Mouse (Mus musculus): ENCODE data around the gene Fam173a.

Gene Fam173a

DNA sequence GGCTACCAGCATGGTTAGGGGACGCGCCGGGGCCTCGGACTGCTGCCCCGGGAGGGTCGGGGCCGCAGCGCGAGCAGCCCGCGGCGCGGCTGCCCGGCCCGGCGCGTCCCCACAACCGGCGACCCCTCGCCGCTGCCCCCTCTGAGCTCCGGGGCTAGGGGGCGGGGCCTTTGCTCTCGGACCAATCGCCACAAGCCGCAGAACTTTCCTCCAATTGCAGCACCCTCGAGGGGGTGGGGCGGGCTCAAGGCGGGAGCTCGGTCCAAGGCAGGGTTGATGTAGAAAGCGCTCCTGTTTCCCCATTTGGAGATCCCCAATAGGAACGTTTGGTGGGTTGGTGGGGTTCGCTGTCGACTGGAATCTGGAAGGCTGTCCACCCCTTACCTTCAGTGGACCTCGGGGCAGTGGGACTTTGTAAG is 4.3 kb upstream of the Fam173a start, which contains the start of gene Metrn:
Gene Metrn (minus strand): TSS at position 186 of the 419 bp plus-strand sequence.
- peak; percentile 75 for DNase-seq (ENCODE audit: low spot score)

DNA sequence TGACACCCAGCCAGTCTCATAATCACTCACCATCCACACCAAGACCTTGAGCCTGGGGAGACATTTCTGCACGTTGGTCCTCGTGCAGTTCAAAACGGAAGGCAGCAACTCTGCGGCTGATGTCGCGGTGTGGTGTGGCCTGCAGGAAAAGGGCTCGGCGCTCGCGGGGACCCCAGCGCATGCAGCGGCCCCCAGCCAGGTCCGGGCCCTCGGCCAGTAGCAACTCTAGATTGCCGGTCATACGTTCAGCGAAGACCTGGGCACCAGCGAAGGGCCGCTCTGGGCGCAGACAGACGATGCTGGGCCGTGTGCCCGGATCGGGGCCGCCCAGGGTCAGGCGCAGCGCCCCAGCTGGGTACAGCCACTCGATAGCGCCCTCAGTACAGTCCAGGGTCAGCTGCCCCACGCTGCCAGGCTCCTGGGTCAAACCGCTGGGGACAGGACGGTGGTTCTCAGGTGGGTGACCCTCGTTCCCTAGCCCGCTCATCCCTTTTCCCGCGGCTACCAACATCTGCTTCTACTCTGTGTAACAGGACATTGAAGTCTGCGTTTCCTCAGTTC is 3.6 kb upstream of the Fam173a start:
- no peak for DNase-seq (ENCODE audit: low spot score)

DNA sequence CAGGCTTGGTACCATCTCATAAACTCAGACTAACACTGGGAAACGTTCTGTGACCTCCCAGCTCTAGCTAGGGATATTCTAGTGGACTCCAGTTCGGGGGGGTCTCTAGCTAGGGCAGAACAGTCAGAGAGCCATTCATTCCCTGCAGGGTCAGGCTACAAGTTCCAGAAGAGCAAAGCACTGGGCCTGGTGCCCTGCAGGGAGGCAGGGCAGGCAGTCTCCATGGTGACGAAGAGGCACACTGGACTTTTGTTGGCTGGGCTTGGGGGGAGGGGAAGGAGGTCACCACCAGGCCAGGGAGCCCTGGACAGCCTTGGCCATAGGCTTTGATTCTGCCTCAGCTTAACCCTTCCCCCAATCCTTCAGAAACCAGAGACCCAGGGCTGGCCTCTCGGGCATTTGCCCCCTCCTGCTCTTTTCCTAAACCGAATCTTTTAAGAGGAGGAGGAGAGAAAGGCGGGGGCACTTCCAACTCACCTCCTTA is 3.0 kb upstream of the Fam173a start, which contains the start of gene AC134908.4:
Gene AC134908.4 (minus strand): TSS at position 51 of the 484 bp plus-strand sequence.
- DNase-seq (ENCODE audit: low spot score) = no peak

DNA sequence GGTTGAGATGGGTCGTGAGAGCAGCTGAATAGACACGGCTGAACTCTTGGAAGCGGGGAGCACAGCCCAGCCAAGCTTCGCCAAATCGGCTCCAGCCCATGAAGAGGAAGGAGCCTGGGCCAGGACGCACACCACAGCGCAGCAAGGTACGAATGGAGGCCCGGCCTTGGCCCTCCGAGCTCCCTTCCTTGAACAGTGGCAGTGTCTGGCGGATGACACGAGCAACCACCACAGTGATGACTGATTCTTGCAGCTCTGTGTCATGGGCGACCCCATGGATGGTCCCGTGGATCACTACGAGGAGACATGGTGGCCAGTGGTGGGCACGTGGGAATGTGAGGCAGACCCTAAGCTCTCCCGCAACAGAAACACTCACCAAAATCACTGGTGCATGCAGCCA is 2.3 kb upstream of the Fam173a start:
- DNase-seq (ENCODE audit: low spot score) = no peak

DNA sequence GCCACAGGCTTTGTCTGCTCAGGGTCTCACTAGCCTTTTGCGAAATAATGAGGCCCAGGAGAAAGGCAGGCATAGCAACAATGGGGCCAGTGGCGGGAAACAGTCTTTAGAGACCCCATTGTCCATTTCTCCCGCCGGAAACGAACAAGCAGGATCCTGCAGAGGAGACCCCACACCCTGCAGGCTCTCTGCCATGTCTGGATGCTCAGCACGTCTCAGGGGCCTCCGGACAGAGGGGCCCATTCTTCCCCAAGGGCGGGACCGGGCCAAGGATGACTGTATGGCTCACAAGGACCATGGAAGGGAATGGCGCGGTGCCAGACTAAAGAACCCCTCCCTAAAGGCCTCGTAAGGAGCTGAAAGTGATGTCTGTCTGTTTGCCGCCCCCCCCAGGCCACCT is 1.5 kb upstream of the Fam173a start:
- no peak for DNase-seq (ENCODE audit: low spot score)

DNA sequence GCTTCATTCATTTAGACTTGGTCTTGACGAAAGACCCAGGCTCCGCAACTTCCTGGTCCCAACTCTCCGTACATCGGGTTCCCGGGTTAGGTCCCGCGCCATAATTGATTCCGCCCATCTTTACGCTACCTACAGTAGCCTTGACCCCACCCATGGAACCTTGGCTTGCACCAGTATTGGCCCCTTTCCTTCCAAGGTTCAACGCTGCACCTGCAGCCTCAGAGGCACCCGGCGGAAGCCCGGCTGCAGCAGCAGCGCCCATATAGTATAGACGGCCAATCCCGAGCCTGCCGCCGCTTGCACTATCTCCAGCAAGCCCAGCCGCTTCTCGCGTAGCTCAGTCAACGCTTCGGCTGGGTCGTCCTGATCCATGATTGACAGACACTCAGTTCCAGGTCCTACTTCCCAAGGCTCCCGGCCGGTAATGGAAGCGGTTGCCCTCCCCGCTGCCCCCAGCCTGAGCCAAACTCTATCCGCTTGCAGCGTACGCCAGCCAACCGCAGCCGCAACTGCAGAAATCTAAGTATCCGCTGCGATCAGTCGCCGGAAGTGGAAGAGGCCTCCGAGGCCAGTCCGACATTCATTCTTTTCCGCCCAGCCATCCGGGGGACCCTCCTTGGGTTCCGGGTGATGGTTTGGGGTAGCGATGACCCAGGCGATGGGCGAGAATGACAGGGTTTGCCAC is 716 bp downstream of the Fam173a start:
- peak; percentile 78 for DNase-seq (ENCODE audit: low spot score)

DNA sequence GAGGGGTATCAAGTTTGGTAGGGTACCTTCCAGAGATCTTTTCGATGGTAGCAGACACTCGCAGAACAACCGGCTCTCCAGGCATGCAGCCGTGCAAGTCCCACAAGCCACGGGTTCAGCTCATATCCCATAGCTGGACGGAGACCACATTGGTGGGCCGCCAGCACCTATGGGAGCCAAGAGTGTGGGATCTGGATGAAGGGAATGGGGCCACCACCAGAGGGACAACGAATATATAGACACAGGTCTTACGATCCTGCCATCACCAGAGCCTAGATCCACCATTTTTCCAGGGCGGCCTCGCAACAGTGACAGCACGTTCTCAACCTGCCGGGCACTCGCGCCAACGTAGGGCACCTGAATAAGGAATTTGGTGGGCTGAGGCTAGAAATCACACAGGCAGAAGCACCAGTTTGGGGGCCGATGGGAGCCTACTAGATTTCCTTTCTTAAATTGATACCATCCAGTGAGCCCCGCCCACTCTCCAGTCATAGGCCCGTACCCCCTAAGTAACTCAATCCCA is 1.3 kb downstream of the Fam173a start:
- no peak for DNase-seq (ENCODE audit: low spot score)

DNA sequence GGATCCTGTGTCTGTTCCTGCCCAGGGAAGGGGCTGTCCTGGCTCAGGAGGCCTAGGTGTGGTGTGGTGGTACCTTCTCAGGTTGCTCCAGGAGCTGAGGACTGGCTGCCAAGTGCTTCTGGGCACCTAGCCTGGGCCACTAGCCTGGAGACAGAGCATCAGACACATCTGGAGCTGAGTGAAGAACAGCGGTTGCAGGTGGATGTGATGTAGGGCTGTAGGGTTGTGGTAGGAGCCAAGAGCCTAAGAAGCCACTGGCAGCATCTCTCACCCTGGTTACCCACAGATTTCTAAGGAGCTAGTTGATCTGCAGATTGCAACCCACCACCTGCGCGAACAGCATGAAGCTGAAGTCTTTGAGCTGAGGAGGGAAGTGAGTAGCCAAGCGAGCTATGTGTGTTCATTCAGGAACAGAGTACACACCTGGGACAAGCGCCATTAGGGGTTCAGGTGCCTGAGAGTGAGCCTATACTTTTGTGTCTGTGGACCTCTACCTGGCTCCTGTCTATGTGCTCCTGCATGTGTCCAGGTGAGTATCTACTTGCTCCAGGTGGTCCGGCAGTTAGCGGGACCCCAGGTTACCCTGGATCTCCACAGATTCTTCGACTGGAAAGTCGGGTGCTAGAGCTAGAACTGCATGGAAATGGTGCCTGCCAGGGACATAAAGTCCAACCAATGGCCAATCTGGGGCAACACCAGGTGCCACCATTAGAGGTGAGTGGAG is 5.8 kb downstream of the Fam173a start:
- no peak for DNase-seq (ENCODE audit: low spot score)

DNA sequence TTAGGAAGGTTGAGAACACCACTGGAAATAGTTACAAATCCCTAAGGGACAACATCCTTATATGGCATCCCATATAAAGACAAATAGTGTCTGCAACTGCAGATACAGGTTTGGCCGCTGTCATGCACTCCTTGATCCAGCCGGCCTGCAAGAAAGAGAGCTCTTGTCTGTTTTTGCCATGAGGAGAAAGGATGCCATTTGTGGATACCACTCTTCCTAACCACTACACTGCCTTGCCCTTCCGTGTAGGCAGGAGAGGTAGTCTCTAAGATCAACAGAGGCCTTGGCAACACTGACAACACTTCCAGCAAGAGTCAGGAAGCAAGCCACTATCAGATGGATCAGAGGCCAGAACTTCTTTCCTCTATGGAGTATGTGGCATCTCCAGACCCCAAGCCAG is 6.4 kb downstream of the Fam173a start, which contains the start of gene Ccdc78:
Gene Ccdc78 (plus strand): TSS at position 301 of the 400 bp plus-strand sequence.
- no peak for DNase-seq (ENCODE audit: low spot score)

DNA sequence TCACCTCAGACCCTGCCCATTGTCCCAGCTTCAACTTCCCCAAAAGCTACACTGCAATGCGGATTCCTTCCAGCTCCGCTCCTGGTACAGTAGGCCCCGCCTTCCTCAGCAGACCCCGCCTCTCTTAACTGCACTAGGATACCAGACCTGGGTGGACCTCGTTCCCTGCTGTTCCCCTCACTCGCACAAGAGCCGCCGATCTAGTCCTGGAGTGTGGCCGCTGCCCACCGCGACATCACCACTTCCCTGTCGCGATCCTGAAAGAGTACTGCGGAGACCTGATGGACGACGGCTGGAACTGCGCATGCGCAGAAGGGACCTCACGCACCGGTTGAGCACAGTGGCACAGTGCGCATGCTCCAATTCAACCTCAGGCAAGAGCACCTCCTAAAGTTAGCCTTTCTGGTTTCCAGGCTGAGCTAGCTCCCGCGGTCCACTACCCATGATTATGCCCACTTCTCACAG is 7.4 kb downstream of the Fam173a start, which contains the start of gene Haghl:
Gene Haghl (minus strand): TSS at position 393 of the 465 bp plus-strand sequence.
- peak; percentile 91 for DNase-seq (ENCODE audit: low spot score)

DNA sequence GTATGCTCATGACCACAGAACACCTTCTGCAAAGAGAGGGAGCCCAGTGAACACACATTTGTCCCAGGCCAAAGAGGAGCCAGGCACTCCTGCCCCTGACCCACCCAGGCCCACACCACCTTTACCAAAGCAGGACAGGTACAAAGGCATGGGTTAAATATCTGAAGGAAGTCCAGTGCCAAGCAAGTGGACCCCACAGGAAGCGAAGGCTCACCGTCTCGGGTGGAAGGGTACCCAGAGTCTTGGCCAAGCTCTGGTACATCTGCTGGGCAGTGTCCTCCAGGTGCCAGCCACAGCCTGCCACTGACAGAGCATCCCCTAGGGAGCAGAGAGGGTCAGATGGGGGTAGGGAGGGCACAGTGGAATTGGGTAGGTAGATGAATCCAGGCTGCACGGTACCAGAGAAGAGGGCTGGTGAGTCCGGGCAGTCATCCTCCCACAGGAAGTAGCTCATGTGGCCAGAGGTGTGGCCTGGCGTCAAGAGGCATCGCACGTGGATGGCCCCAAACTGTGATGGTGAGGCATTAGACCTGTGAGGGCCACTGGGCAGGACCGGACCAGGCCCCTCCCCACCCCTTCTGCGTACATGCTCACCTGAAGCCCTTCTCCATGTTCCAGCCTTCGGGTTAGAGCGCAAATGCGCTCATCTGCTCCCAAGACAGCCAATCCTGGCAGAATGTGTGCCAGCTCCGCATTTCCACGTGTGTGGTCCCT is 8.7 kb downstream of the Fam173a start:
- no peak for DNase-seq (ENCODE audit: low spot score)

DNA sequence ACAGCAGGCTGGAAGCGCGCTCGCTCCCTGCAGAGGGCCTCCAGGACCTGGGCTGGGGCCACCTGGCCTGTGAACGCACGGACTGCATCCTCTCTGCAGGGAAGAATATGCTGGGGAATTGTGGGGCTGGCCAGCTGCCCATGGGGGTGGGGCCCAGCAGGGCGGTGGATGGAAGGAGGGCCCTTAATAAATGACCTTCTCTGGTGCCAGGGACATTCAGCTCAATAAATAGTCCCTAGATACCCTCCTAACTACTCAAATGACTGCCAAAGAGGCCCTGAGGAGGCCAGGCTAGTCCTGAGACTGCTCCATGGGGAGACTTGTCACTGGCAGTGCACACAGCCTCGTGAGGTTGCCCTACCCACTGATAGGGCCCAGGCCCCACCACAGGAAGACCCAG is 9.6 kb downstream of the Fam173a start:
- no peak for DNase-seq (ENCODE audit: low spot score)

DNA sequence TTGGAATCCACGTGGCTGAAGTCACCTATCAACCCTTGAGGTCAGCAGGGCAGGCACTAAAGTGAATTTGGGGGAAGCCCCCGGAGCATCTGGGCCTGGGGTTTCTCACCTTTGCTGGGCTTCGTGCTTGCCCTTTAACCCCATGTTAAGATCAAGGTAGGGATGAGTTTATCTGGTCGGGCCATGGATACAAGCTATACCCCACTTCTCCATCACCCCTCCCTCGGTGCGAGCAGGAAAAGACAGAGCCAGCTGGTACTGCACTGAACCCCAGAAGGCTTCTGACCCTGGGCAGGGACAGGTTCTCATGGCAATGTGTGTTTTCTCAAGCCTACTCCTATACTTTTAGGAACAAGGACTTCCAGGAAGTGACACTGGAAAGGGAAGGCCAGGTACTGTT is 11.4 kb downstream of the Fam173a start:
- no peak for DNase-seq (ENCODE audit: low spot score)

DNA sequence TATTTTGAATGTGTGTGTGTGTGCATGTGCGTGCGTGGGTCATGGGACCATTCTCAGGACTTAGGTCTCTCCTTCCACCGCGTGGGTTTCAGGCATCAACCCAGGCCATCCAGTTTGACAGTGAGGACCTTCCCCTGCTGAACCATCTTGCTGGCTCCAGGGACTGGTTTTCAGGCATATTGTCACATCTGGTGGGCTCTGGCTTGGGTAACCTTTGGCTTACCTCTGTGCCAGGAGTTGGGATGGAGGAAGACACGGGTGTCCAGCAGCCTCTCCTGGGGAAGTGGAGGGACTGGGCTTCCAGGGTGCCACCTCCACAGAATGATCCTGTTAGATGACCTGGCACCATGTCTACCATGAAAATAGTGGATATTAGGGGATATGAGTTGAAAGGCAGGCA is 14.8 kb downstream of the Fam173a start:
- no peak for DNase-seq (ENCODE audit: low spot score)

DNA sequence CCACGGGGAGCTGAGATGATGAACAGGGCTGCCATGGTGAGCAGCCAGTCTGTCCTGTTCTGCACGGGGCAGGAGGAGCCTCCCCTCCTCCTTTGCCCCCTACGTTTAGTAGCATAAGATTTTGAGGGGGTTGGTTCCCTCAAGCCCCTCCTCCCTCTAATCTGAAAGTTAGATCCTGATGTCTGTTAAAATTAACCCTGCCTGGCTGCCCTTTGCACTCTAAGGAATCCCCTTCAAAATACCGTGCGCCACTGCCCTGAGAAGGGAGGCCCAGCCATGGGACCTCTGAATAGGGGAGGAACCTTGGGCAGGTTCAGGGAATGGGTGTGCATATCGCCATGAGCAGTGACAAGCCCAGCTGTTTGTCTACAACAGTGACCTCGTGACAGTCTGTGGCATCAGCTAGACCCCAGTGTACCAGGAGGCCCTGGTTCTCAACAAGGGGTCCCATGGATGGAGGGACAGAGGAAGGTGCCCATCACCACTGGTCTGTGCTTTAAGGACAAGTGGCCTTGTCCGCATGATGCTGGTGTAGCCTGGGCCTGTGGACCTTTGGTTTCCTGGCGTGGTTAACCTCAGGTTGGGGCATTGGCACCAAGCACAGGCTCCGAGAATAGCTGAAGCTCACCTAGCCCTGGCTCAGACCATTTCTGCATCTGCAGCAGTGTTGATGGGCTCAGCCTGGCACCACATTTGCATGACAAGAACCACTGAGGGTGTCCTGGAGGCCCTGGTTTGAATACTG is 17.2 kb downstream of the Fam173a start:
- DNase-seq (ENCODE audit: low spot score) = no peak

DNA sequence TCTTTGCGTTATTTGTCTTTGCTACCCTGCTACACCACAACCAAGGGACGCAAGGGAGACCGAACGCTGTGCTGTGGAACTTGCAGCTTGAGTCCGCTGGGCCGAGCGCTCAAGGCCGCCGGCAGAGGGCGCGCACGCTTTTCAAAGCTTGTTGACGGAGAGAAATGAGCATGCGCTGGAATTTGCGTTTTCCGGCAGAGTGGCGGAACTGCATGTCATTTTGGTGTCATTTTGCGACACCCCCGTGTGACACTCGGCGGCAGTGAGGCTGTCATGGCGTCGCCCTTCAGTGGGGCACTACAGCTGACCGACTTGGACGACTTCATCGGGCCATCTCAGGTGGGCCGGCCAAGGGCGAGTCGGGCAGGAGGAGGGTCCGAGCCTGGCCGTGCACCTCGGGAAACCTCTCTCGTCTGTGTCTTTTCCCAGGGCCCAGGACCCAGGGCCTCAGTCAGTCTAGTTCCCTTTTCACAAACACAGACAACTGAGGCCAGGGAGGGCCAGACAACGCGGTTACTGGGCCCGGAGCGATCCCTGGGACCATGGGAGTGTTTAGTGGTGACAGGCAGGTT is 19.1 kb downstream of the Fam173a start, which contains the start of gene Narfl:
Gene Narfl (plus strand): TSS at position 228 of the 572 bp plus-strand sequence.
- DNase-seq (ENCODE audit: low spot score) = peak; percentile 94

DNA sequence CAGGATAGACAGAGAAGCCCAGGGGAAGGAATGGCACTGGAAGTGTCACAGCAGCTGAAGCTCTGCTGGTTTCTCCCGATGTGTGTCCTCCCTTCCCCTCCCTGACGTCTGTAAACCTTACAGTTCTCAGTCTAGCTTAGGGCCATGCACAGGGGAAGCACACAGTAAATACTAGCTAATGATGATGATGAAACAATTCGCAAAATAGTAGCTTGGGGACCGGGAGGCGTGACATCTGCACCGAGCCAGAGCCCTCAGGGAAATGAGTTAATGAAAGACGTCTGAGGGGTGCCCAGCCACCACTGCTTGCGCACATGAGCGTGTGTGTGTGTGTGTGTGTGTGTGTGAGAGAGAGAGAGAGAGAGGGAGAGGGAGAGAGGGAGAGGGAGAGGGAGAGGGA is 23.4 kb downstream of the Fam173a start:
- no peak for DNase-seq (ENCODE audit: low spot score)

DNA sequence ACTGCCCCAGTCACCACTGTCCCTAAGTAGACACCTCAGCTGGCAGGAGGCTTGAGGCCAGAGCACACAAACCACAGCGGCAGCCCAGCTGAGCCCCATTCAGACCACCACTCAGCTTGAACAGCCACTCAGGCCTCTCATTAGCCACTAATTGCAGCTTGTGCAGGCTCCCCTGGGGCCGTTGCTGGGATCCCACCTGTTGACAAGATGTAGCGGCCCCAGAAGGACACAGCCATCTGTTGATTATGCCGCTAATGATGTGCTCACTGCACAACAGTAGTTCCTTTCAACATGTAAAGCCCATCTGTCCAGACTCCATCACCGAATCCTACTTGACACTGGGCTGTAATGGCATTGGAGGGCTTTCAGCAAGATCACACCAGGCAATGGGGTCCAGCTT is 26.8 kb downstream of the Fam173a start:
- DNase-seq (ENCODE audit: low spot score) = no peak

DNA sequence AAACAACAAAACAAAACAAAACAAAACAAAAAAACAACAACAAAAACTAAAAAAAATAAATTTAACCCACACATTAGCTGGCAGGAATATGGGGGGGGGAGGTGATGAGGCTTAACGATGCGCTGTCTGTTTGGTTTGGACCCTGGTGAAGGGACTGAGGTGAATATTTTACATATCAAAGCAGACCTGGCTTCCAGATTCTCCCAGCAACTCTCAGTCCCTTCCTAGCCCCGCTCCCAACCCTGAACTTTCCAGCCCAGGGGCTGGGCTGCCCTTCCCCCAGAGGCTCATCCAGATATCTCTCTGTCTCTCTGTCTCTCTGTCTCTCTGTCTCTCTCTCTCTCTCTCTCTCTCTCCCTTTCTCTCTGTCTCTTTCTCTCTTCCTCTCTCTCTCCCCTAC is 30.1 kb downstream of the Fam173a start:
- no peak for DNase-seq (ENCODE audit: low spot score)

DNA sequence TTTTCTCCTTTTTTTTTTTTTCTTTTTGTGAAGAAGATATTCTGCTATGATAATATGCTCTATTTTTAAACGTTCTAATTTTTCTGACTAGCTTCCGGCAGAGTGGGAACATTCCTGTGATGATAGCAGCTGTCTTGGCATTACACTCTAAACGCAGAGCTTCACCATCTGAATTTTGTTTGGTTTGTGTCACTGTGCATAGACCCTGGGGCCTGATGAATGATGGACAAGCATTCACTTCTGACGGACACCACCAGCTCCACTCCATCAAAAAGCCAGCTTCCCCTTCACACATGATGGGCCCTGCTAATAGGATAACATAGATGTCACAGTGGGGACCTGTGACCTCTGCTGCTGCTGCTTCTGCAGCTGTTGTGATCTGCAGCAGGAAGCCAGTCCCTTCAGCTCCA is 31.1 kb downstream of the Fam173a start:
- DNase-seq (ENCODE audit: low spot score) = no peak

DNA sequence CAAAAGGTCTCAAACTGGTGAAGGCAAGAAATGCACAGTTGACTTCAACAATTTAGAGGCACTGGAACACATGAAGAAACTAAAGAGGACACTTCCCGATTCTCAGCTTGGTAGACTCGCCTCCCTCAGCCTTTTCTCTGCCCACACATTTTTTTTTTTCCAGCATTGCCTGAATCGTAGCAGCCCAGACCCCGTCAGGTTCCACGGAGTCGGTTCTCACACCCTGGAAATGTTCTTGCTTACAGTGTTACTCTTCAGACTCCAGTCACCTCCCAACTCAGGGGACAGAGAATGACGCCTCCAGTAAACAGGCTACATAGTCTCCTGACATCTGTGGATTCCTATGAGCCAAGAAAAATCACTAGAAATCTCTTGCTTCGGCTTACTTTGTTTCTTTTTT is 32.6 kb downstream of the Fam173a start:
- DNase-seq (ENCODE audit: low spot score) = no peak

Measured in spleen, adult 12 weeks (tissue).